Mouse (Mus musculus) ES-Bruce4 (cell line): ENCODE data around the gene Cbx5.

Experiments
- CTCF ChIP-seq: IDR thresholded peaks from one replicate; pipeline ENCODE4 v1.8.1; 2011; ENCODE audit warnings: low read depth, low read length
- EP300 ChIP-seq: IDR thresholded peaks from 2 replicates; pipeline ENCODE4 v1.6.1; 2011; ENCODE audit warnings: low read depth, low read length; ENCODE audit not compliant: insufficient read depth
- POLR2A ChIP-seq: IDR thresholded peaks from one replicate; pipeline ENCODE4 v1.8.1; 2011; ENCODE audit warnings: low read length; ENCODE audit not compliant: insufficient read depth

DNA sequence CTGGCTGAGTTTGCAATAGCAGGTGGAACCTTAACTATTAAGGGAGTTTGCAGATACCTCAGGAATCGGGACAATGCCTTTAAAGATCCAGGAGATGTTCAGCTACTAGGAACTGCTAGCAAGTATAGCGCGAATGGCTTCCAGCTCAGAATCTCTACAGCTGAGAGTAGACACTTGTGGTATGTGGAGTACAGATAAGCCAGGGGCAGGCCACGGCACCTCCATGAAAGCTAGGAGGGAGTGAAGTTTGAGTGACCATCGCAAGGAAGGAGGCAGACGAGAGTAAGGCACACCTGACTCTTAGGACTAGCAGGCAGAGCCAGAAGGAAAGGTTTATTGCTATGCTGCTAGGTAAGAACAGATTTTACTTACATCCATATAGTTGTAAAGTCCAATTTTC lies 6.0 kb upstream of the Cbx5 start:
- no peak for TF ChIP-seq EP300
- TF ChIP-seq POLR2A, result no peak
- TF ChIP-seq CTCF, result no peak
